Mouse (Mus musculus) urinary bladder, postnatal 0 days (tissue): ENCODE results near the gene Acp1. TPM values are rescaled to one million over a fixed set of nuclear protein-coding genes. Genes with fewer than 3 reads are reported as not detected.

ENCODE experiments used
- polyA plus RNA-seq: library from polyadenylated mRNA; unstranded; fragments of >200 nt; fragmentation: Nextera tagmentation; extraction: Ambion mirVana; gene quantifications from 2 replicates; pipeline ENCODE4 v1.2.1, GENCODE M21; 2015

Gene Acp1
- 103 and 104 TPM in 2 replicates for polyA plus RNA-seq

DNA sequence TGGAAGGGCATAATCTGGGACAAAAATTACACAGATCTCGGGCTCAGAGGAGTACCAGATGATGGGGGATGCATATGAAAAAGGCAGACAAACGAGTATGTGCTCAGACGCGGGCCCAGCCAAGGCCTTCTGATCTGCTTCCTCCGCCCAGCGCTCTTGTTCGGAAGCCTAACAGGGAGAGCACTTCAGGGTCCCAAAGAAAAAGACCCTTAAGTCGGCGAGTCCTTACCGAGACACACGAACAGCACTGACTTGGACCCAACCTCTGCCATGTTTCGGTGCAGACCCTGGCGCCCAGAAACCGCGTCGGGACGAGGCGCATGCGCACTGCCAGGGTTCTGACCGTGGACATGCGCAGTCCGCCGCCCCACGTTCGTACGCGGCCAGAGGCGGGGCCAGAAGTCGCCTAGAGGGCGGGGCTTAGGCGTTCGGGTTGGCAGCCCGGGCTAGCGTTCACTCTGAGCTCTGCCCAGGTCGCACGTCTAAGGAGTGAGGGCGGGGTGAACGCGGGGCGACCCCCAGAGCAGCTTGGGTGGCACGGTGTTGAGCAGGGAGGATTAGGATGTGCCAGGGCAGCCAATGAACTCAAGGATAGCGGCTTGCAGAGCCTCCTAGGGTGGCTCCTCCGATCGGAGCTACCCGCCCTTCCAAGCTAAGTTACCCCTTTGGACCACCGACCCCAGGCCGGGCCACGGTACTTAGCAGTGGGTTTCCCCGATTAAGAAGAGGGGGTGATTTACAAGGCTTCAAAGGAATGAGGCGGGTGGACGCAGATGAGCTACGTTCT, at the start of gene Acp1, which contains the start of gene Sh3yl1:
Gene Acp1 (minus strand): TSS at position 329 of the 787 bp plus-strand sequence.
Gene Sh3yl1 (plus strand): TSS at position 408 of the 787 bp plus-strand sequence.

DNA sequence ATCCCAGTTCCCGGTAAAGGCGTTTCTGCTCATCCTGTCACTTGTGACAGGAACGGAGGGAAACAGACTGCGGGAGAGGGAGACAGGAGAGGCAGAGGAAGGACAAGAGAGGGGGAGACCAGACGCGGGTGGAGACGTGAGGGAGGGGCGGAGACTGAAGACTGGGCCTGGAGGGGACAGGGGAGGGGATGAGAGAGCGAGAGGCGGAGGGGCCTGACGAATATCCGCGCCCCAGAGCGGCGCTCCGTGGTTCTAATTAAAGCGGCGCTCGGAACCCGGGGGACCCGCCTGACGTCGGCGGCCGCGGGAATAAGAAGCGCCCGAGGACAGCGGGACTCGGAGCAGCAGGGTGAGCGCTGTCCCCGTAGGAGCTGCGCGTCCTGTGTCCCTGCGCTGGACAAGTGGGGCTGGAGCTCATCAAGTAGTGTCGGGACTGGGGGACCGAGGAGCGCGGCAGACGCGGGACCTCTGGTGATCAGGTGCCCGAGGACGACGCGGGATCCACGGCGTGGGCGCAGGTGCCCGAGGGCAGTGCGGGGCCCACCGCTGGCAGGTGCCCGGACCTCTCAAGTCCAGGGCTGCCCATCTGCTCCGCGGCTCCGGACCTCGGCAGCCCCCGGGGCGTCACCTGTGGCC, 27.3 kb downstream of the Acp1 start, which contains the start of gene Alkal2:
Gene Alkal2 (plus strand): TSS at position 337 of the 636 bp plus-strand sequence.

Other genes with a start within 250 kb of the Acp1 start
- 1.1 and 1.8 TPM in 2 replicates for gene Alkal2, start 27.3 kb downstream of the Acp1 start, polyA plus RNA-seq
- gene Sh3yl1, start 79 bp upstream of the Acp1 start, polyA plus RNA-seq, result 23.9 and 27.3 TPM in 2 replicates
- 7.4 and 8.1 TPM in 2 replicates for gene Fam110c, start 162.3 kb upstream of the Acp1 start, polyA plus RNA-seq